Mouse (Mus musculus) adrenal gland, postnatal 36 days (tissue): Measurements from ENCODE around the gene Gjd3. TPM values are rescaled to one million over a fixed set of nuclear protein-coding genes. Genes with fewer than 3 reads are reported as not detected.
A peak's percentile ranks its signal among the peaks of the same experiment; 100 is the strongest.
"Not testable (repeated sequence)": the region's sequence is repeated elsewhere in the genome, so short reads cannot be mapped to it uniquely, and the experiment has no call there.

ENCODE experiments used
- DNase-seq, 2 experiments: peaks; one replicate each; pipeline ENCODE4 v3.0.0; 2021; ENCODE audit warnings: mixed read lengths in 1 of 2
- long read RNA-seq, 2 experiments: library from polyadenylated mRNA; stranded (forward); transcript quantifications; one replicate each; pipeline ENCODE4 v2.0.0; 2021; ENCODE audit warnings: borderline sequencing depth in 2 of 2
- total RNA-seq, 2 experiments: library from RNA; stranded (reverse); gene quantifications; 2 replicates each; pipeline ENCODE4 v1.2.3; 2021

The Gjd3 gene
- not detected for total RNA-seq
- long read RNA-seq, experiment 1: 0 reads
- long read RNA-seq, experiment 2, partial matches to known transcripts: 0 of 1 reads
- long read RNA-seq, experiment 2, other reads (novel, unspliced or antisense): 0 of 1 reads

- no peak for DNase-seq
Measured at GRCm38 (mm10) chr11:98982773-98983133, at the start of gene Gjd3. TSS of gene Gjd3 (minus strand) at chr11:98983016.

GRCm38 (mm10) chr11:99026899-99027440 is 44.2 kb upstream of the Gjd3 start:
- DNase-seq: no peak

- DNase-seq: no peak
Measured at GRCm38 (mm10) chr11:99025878-99026277, 43.1 kb upstream of the Gjd3 start.

- DNase-seq: no peak
Measured at GRCm38 (mm10) chr11:99024468-99025134, 41.8 kb upstream of the Gjd3 start.

- DNase-seq: peak; percentile 77 to 82
Measured at GRCm38 (mm10) chr11:99023500-99024467, 41.0 kb upstream of the Gjd3 start, which contains the start of gene Top2a. TSS of gene Top2a (minus strand) at chr11:99024189.

- DNase-seq: no peak
Measured at GRCm38 (mm10) chr11:99023094-99023493, 40.3 kb upstream of the Gjd3 start.

GRCm38 (mm10) chr11:99022384-99022933 is 39.6 kb upstream of the Gjd3 start:
- DNase-seq: no peak

GRCm38 (mm10) chr11:99019844-99020243 is 37.0 kb upstream of the Gjd3 start:
- DNase-seq: no peak

- DNase-seq: no peak
Measured at GRCm38 (mm10) chr11:99013856-99014255, 31.0 kb upstream of the Gjd3 start.

GRCm38 (mm10) chr11:99010706-99011105 is 27.9 kb upstream of the Gjd3 start:
- no peak for DNase-seq

GRCm38 (mm10) chr11:99010124-99010523 is 27.3 kb upstream of the Gjd3 start:
- DNase-seq: no peak

- no peak for DNase-seq
Measured at GRCm38 (mm10) chr11:99006788-99007187, 24.0 kb upstream of the Gjd3 start.

- DNase-seq: no peak
Measured at GRCm38 (mm10) chr11:98999243-98999642, 16.4 kb upstream of the Gjd3 start.

GRCm38 (mm10) chr11:98998776-98999175 is 16.0 kb upstream of the Gjd3 start:
- DNase-seq: no peak

GRCm38 (mm10) chr11:98997659-98998058 is 14.8 kb upstream of the Gjd3 start:
- no peak for DNase-seq

- no peak for DNase-seq
Measured at GRCm38 (mm10) chr11:98995987-98996386, 13.2 kb upstream of the Gjd3 start.

GRCm38 (mm10) chr11:98990866-98991265 is 8.1 kb upstream of the Gjd3 start:
- DNase-seq: no peak

- not testable (repeated sequence) for DNase-seq
Measured at GRCm38 (mm10) chr11:98988260-98988659, 5.4 kb upstream of the Gjd3 start.

GRCm38 (mm10) chr11:98985542-98985941 is 2.7 kb upstream of the Gjd3 start:
- DNase-seq: no peak

- DNase-seq: no peak
Measured at GRCm38 (mm10) chr11:98983551-98983950, 735 bp upstream of the Gjd3 start.

GRCm38 (mm10) chr11:98981997-98982772 is 631 bp downstream of the Gjd3 start:
- DNase-seq: peak; percentile 77 to 79
